Mouse (Mus musculus) brain, embryonic 14.5 days (tissue): ENCODE results near the gene Apln. TPM values are rescaled to one million over a fixed set of nuclear protein-coding genes. Genes with fewer than 3 reads are reported as not detected.

Experiments used
- DNase-seq: peaks from one replicate; pipeline ENCODE4 v3.0.0-alpha.2; 2011; ENCODE audit warnings: low read depth
- CTCF ChIP-seq: fragments of 200-500 bp; IDR thresholded peaks from 2 replicates; pipeline ENCODE4 v1.5.1; 2012; ENCODE audit warnings: inconsistent platforms, mild to moderate bottlenecking, moderate library complexity, borderline replicate concordance; ENCODE audit not compliant: insufficient read depth, insufficient read length; ENCODE audit errors: extremely low read depth
- POLR2A ChIP-seq: fragments of 200-500 bp; IDR thresholded peaks from 2 replicates; pipeline ENCODE4 v1.6.1; 2012; ENCODE audit warnings: mild to moderate bottlenecking, inconsistent platforms, borderline replicate concordance; ENCODE audit not compliant: poor library complexity, insufficient read depth, insufficient read length, severe bottlenecking; ENCODE audit errors: extremely low read depth
- polyA plus RNA-seq: library from polyadenylated mRNA; depleted of rRNA; stranded (reverse); fragments of >200 nt; gene quantifications from 2 replicates; pipeline ENCODE4 v1.2.3, GENCODE M21; 2012; rRNA removed

The Apln gene
- polyA plus RNA-seq, 1 experiment = 6.8 TPM

GRCm38 (mm10) chrX:48016906-48017601, 17.6 kb downstream of the Apln start:
- DNase-seq = peak; percentile 93
- TF ChIP-seq CTCF = no peak
- TF ChIP-seq POLR2A = no peak

- no peak for DNase-seq
- TF ChIP-seq POLR2A (no peak), CTCF (no peak)
Observed at GRCm38 (mm10) chrX:48011656-48012055, 23.0 kb downstream of the Apln start.

GRCm38 (mm10) chrX:48006062-48006461, 28.6 kb downstream of the Apln start:
- peak; percentile 22 for DNase-seq
- no peak for TF ChIP-seq POLR2A
- TF ChIP-seq CTCF = no peak

- no peak for DNase-seq
- no peak for TF ChIP-seq CTCF
- no peak for TF ChIP-seq POLR2A
Observed at GRCm38 (mm10) chrX:48004786-48005185, 29.9 kb downstream of the Apln start.

DNA sequence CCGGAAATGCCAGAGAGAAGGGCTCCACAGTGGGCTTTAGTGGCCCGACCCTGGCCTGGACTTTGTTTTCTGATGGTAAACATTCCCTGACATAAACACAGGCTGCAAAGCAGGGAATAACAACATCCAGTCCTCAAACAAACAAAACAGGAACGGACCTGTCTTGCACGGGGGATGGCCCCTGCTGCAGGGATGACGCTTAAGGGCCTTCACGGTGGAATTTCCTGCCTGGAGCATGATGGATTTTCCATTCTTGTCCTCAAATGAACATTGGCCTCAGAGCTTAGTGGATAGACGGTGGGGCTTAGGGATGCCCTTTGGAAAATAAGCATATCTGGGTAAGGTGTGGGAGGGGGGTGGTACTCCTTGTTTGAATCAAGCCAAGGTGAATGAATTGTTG, 33.5 kb downstream of the Apln start:
- TF ChIP-seq CTCF (no peak), POLR2A (no peak)
- DNase-seq = no peak

DNA sequence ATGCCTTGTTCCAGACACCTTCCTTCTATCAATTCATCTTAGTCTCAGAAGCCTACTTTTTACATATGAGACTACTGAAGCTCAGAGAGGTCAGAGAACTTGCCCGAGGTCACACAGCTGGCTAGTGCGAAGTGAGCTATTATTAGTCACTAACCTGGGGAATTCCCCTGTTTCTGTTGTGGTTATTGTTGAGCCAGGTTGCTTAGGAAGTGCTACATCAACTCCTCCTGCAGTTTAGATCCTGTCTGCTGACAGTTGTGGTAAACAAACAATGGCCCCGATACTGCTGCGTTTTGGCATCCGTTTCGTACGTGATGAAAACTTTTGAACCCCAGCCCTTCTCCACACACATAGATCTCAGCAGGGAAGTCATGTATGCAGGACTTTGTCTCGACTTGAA, 36.2 kb downstream of the Apln start:
- no peak for DNase-seq
- TF ChIP-seq POLR2A (no peak), CTCF (no peak)

GRCm38 (mm10) chrX:47992606-47993005, 42.0 kb downstream of the Apln start:
- DNase-seq = peak; percentile 76
- TF ChIP-seq CTCF (peak; percentile 79; the same call in 1 of the 2 replicates), POLR2A (no peak)

GRCm38 (mm10) chrX:47988024-47988423, 46.6 kb downstream of the Apln start:
- DNase-seq = no peak
- TF ChIP-seq CTCF (no peak), POLR2A (no peak)

- TF ChIP-seq CTCF = peak; percentile 62; the same call in 1 of the 2 replicates
- TF ChIP-seq POLR2A = no peak
- peak; percentile 82 for DNase-seq
Observed at GRCm38 (mm10) chrX:47985000-47985619, 49.5 kb downstream of the Apln start.

DNA sequence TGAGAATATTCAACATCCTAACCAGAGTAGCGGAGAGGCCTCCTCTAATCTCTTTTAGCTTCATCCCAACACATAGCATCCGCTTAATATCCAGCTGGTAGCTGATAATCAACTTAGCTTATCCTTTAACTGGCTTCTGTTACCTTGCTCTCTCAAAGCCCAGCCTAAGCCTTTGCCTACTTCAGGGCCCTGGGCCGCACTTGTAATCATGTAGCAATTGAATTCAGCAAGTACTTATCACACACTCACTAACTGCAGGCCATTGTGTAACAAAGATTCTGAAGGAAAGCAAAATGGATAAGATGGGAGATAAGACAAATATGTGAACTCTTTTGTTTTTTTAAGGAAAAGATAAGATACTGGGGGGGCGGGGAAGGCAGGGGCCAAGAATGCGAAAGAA, 57.6 kb downstream of the Apln start:
- TF ChIP-seq CTCF (no peak), POLR2A (no peak)
- no peak for DNase-seq

GRCm38 (mm10) chrX:47976551-47976950, 58.1 kb downstream of the Apln start:
- no peak for DNase-seq
- TF ChIP-seq CTCF = no peak

Other genes with a start within 250 kb of the Apln start
- 14.0 and 21.2 TPM in 2 replicates for gene Smarca1, start 141.9 kb downstream of the Apln start, polyA plus RNA-seq
- gene Ocrl, start 122.5 kb downstream of the Apln start, polyA plus RNA-seq = 39.4 and 46.6 TPM in 2 replicates
- gene Xpnpep2, start 73.9 kb upstream of the Apln start, polyA plus RNA-seq = 0.53 and 0.90 TPM in 2 replicates
- gene Sash3, start 111.6 kb upstream of the Apln start, polyA plus RNA-seq = 0.83 and 1.0 TPM in 2 replicates
- gene Zdhhc9, start 174.0 kb upstream of the Apln start, polyA plus RNA-seq = 53.6 and 65.2 TPM in 2 replicates
- gene Utp14a, start 222.0 kb upstream of the Apln start, polyA plus RNA-seq = 14.7 and 16.4 TPM in 2 replicates